Mouse (Mus musculus): ENCODE measurements around the gene Zfp960. TPM values are rescaled to one million over a fixed set of nuclear protein-coding genes. Genes with fewer than 3 reads are reported as not detected.
"Not testable (repeated sequence)": the region's sequence is repeated elsewhere in the genome, so short reads cannot be mapped to it uniquely, and the experiment has no call there.

Zfp960 gene
- 5.2 and 6.1 TPM in 2 replicates for polyA plus RNA-seq (2014; fragmentation: Nextera tagmentation; extraction: Ambion mirVana)

- peak within 1 kb of the TSS; percentile 41 for H3K4me2 ChIP-seq (replicated peaks; ENCODE audit: low read depth, low read length)
- not testable (repeated sequence) for H3K9me3 ChIP-seq (ENCODE audit: control insufficient read depth, low read length); H3K27ac ChIP-seq (ENCODE audit: low read depth, low read length); H3K27me3 ChIP-seq (ENCODE audit: control insufficient read depth, insufficient read depth, low read length); H3K36me3 ChIP-seq (ENCODE audit: control insufficient read depth, insufficient read depth, low read length); H3K4me1 ChIP-seq (replicated peaks; ENCODE audit: control insufficient read depth, insufficient read depth, low read length)
- peak within 1 kb of the TSS; percentile 39 for H3K4me3 ChIP-seq (ENCODE audit: low read depth, low read length)
- peak; percentile 76 for DNase-seq (ENCODE audit: low spot score)
- H3K9ac ChIP-seq (ENCODE audit: low read depth, low read length), result peak within 1 kb of the TSS; percentile 42; the same call in 1 of the 2 replicates
- 2% methylated on average over 12 of the region's 21 CpGs for WGBS
- ATAC-seq (ENCODE audit: low FRiP score), result peak; percentile 100
These were observed at the start of gene Zfp960 for GRCm38 (mm10) chr17:17063628-17064494. Zfp960 (plus strand) TSS chr17:17064113.

GRCm38 (mm10) chr17:17018071-17018470 lies 45.8 kb upstream of the Zfp960 start:
- not testable (repeated sequence) for H3K36me3 ChIP-seq (ENCODE audit: control insufficient read depth, insufficient read depth, low read length); ATAC-seq (ENCODE audit: low FRiP score)
- 95% methylated on average over 2 of the region's 2 CpGs for WGBS

GRCm38 (mm10) chr17:17059566-17059965 lies 4.3 kb upstream of the Zfp960 start:
- not testable (repeated sequence) for H3K9me3 ChIP-seq (ENCODE audit: control insufficient read depth, low read length); H3K27ac ChIP-seq (ENCODE audit: low read depth, low read length); DNase-seq (ENCODE audit: low spot score); H3K27me3 ChIP-seq (ENCODE audit: control insufficient read depth, insufficient read depth, low read length); H3K4me2 ChIP-seq (replicated peaks; ENCODE audit: low read depth, low read length); H3K9ac ChIP-seq (ENCODE audit: low read depth, low read length); ATAC-seq (ENCODE audit: low FRiP score); H3K4me1 ChIP-seq (replicated peaks; ENCODE audit: control insufficient read depth, insufficient read depth, low read length); H3K36me3 ChIP-seq (ENCODE audit: control insufficient read depth, insufficient read depth, low read length); H3K4me3 ChIP-seq (ENCODE audit: low read depth, low read length)
- 66% methylated on average over 1 of the region's 1 CpGs for WGBS

More at GRCm38 (mm10) chr17:17018071-17018470, 45.8 kb upstream of the Zfp960 start:
- not testable (repeated sequence) for H3K9me3 ChIP-seq (ENCODE audit: control insufficient read depth, low read length); H3K27me3 ChIP-seq (ENCODE audit: control insufficient read depth, insufficient read depth, low read length); H3K4me3 ChIP-seq (ENCODE audit: low read depth, low read length); H3K4me1 ChIP-seq (replicated peaks; ENCODE audit: control insufficient read depth, insufficient read depth, low read length); H3K4me2 ChIP-seq (replicated peaks; ENCODE audit: low read depth, low read length); H3K9ac ChIP-seq (ENCODE audit: low read depth, low read length); H3K27ac ChIP-seq (ENCODE audit: low read depth, low read length); DNase-seq (ENCODE audit: low spot score)

GRCm38 (mm10) chr17:17120830-17121502 lies 57.1 kb downstream of the Zfp960 start, which contains the start of gene Zfp97:
Zfp97 (plus strand) TSS chr17:17121415.
- not testable (repeated sequence) for H3K4me3 ChIP-seq (ENCODE audit: low read depth, low read length); H3K36me3 ChIP-seq (ENCODE audit: control insufficient read depth, insufficient read depth, low read length); H3K27me3 ChIP-seq (ENCODE audit: control insufficient read depth, insufficient read depth, low read length); H3K9ac ChIP-seq (ENCODE audit: low read depth, low read length); H3K9me3 ChIP-seq (ENCODE audit: control insufficient read depth, low read length); H3K4me2 ChIP-seq (replicated peaks; ENCODE audit: low read depth, low read length); DNase-seq (ENCODE audit: low spot score); H3K27ac ChIP-seq (ENCODE audit: low read depth, low read length); H3K4me1 ChIP-seq (replicated peaks; ENCODE audit: control insufficient read depth, insufficient read depth, low read length)
- no CpG with 5 or more reads among the region's 8 CpGs for WGBS
- ATAC-seq (ENCODE audit: low FRiP score), result peak; percentile 99

Other genes with a start within 250 kb of the Zfp960 start
- 4.3 and 6.0 TPM in 2 replicates for gene Zfp97, start 57.3 kb downstream of the Zfp960 start, polyA plus RNA-seq (2014; fragmentation: Nextera tagmentation; extraction: Ambion mirVana)

Measured in hindbrain, embryonic 11.5 days (tissue).